Mouse (Mus musculus): ENCODE measurements around the gene Synm. TPM values are rescaled to one million over a fixed set of nuclear protein-coding genes. Genes with fewer than 3 reads are reported as not detected.

Synm gene
- polyA plus RNA-seq, 1 experiment from 2014 or later = 5.0 TPM

DNA sequence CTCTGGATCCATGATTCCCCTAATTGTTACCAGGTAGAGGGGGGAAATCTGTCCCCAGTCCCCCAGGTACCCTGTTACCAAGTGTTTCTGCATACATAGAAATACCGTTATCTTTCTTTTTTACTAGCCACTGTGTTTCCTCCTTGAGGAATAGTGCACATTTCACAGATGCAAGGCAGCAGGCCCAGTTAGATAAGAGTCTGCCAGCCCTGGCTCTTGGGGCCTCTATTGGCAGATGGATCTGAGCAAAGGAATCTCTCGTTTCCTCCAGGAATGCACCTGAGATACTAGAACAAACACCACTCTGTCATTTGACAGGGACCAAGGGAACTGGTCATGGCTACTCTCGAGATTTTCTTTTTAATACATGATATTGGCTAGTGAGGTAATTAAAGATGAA is 67.4 kb downstream of the Synm start:
- no peaks in the 10 kb centered on the region for H3K9me3 ChIP-seq
- H3K4me2 ChIP-seq = no peak overlapping the region
- WGBS = 81% methylated on average over 3 of the region's 3 CpGs
- H3K4me1 ChIP-seq = no peaks in the 10 kb centered on the region
- H3K27ac ChIP-seq = no peak overlapping the region
- no peaks in the 10 kb centered on the region for H3K36me3 ChIP-seq (replicated peaks)
- no peak for ATAC-seq (replicated peaks)
- H3K4me3 ChIP-seq = no peak overlapping the region
- no peak overlapping the region for H3K9ac ChIP-seq
- no peaks in the 10 kb centered on the region for H3K27me3 ChIP-seq (replicated peaks)

- 86% methylated on average over 6 of the region's 6 CpGs for WGBS
- Histone ChIP-seq H3K36me3 (replicated peaks) (no peaks in the 10 kb centered on the region), H3K9me3 (no peaks in the 10 kb centered on the region), H3K27ac (no peak overlapping the region), H3K4me3 (no peak overlapping the region), H3K4me1 (no peaks in the 10 kb centered on the region), H3K4me2 (no peak overlapping the region), H3K27me3 (replicated peaks) (no peaks in the 10 kb centered on the region), H3K9ac (no peak overlapping the region)
- ATAC-seq (replicated peaks) = no peak
These were observed 68.5 kb downstream of the Synm start for GRCm38 (mm10) chr7:67691036-67691435.

GRCm38 (mm10) chr7:67689793-67690192 is 69.7 kb downstream of the Synm start:
- no peak overlapping the region for H3K9ac ChIP-seq
- H3K9me3 ChIP-seq = no peaks in the 10 kb centered on the region
- H3K4me2 ChIP-seq = no peak overlapping the region
- H3K4me3 ChIP-seq = no peak overlapping the region
- H3K4me1 ChIP-seq = no peaks in the 10 kb centered on the region
- no peak for ATAC-seq (replicated peaks)
- no peaks in the 10 kb centered on the region for H3K36me3 ChIP-seq (replicated peaks)
- H3K27me3 ChIP-seq (replicated peaks) = no peaks in the 10 kb centered on the region
- WGBS = 87% methylated on average over 7 of the region's 7 CpGs
- no peak overlapping the region for H3K27ac ChIP-seq

GRCm38 (mm10) chr7:67688281-67688680 is 71.3 kb downstream of the Synm start:
- H3K4me1 ChIP-seq = no peaks in the 10 kb centered on the region
- H3K9ac ChIP-seq = no peak overlapping the region
- H3K27ac ChIP-seq = no peak overlapping the region
- H3K4me3 ChIP-seq = no peak overlapping the region
- no peaks in the 10 kb centered on the region for H3K36me3 ChIP-seq (replicated peaks)
- H3K9me3 ChIP-seq = no peaks in the 10 kb centered on the region
- H3K27me3 ChIP-seq (replicated peaks) = no peaks in the 10 kb centered on the region
- WGBS = 58% methylated on average over 3 of the region's 3 CpGs
- ATAC-seq (replicated peaks) = no peak
- H3K4me2 ChIP-seq = no peak overlapping the region

GRCm38 (mm10) chr7:67686545-67686944 is 73.0 kb downstream of the Synm start:
- Histone ChIP-seq H3K4me2 (no peak overlapping the region), H3K4me3 (no peak overlapping the region), H3K4me1 (no peaks in the 10 kb centered on the region), H3K9ac (no peak overlapping the region), H3K27me3 (replicated peaks) (no peaks in the 10 kb centered on the region), H3K27ac (no peak overlapping the region), H3K9me3 (no peaks in the 10 kb centered on the region), H3K36me3 (replicated peaks) (no peaks in the 10 kb centered on the region)
- ATAC-seq (replicated peaks) = no peak
- 95% methylated on average over 3 of the region's 3 CpGs for WGBS

DNA sequence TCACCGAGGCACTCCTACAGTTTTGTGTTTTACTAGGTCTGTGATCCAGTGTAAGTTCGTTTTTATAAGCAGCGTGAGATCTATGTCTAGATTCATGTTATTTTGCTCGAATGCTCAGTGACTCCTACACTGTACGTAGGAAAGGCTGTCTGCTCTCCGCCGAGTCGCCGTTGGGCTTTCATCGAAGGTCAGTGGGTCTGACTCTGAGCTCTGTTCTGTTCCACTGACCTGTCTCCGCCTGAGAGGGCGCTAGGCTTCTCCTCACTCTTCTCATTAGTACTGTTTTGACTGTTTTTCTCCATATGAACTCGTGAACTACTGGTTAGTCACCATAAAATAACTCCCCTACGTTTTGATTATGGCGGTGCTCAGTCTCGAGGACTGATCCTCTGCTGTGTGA is 76.5 kb downstream of the Synm start:
- H3K36me3 ChIP-seq (replicated peaks) = no peaks in the 10 kb centered on the region
- no peaks in the 10 kb centered on the region for H3K4me1 ChIP-seq
- H3K4me2 ChIP-seq = no peak overlapping the region
- H3K27me3 ChIP-seq (replicated peaks) = no peaks in the 10 kb centered on the region
- H3K9me3 ChIP-seq = no peaks in the 10 kb centered on the region
- no peak for ATAC-seq (replicated peaks)
- no peak overlapping the region for H3K4me3 ChIP-seq
- WGBS = 88% methylated on average over 16 of the region's 16 CpGs
- H3K27ac ChIP-seq = no peak overlapping the region
- H3K9ac ChIP-seq = no peak overlapping the region

DNA sequence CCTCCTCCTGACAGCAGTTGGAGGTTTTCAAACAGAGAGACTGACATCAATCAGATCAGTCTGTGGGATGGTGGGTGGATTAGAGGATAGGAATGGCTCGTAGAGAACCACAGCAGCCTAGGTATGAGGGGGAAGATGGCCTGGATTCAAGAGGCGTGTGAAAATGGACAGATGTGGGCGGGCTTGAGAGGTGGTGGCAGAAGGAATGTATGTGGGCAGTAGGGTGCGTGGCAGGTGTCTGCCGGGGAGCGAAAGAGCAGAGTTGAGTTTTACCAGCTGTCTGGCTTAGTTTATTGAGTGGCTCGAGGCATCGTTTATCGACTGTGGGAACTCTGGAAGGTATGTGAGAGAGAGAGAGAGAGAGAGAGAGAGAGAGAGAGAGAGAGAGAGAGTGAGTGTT is 78.5 kb downstream of the Synm start:
- no peaks in the 10 kb centered on the region for H3K36me3 ChIP-seq (replicated peaks)
- WGBS = 89% methylated on average over 9 of the region's 9 CpGs

More for the DNA sequence above, 78.5 kb downstream of the Synm start:
- Histone ChIP-seq H3K4me1 (no peaks in the 10 kb centered on the region), H3K9ac (no peak overlapping the region), H3K9me3 (no peaks in the 10 kb centered on the region), H3K4me3 (no peak overlapping the region), H3K4me2 (no peak overlapping the region), H3K27me3 (replicated peaks) (no peaks in the 10 kb centered on the region), H3K27ac (no peak overlapping the region)
- ATAC-seq (replicated peaks) = no peak

Small RNA genes within 50 kb of the gene (microRNA-seq; reads per million reads assigned to microRNA genes)
- not detected for gene Gm23844

Other genes starting within 250 kb of the Synm start
- 26.0 and 28.5 TPM in 2 replicates for gene Lrrc28, start 114.5 kb downstream of the Synm start, polyA plus RNA-seq (2015; fragmentation: Nextera tagmentation; extraction: Ambion mirVana)
- gene Ttc23, start 112.3 kb downstream of the Synm start, polyA plus RNA-seq (2015; fragmentation: Nextera tagmentation; extraction: Ambion mirVana) = 7.5 and 7.7 TPM in 2 replicates
- gene Igf1r, start 193.1 kb upstream of the Synm start, polyA plus RNA-seq (2015; fragmentation: Nextera tagmentation; extraction: Ambion mirVana) = 27.1 and 27.8 TPM in 2 replicates